Mouse (Mus musculus): Measurements from ENCODE around the gene Nlgn1.

- TF ChIP-seq POLR2A (IDR thresholded peaks at IDR 0.05; ENCODE audit: insufficient read depth, low read depth, low read length) (no peak), CTCF (IDR thresholded peaks at IDR 0.05) (no peak)
Measured at GRCm38 (mm10) chr3:25663464-25663863, 668.8 kb downstream of the Nlgn1 start.
